Mouse (Mus musculus) embryonic facial prominence, embryonic 14.5 days (tissue): ENCODE data around the gene Evx2. TPM values are rescaled to one million over a fixed set of nuclear protein-coding genes. Genes with fewer than 3 reads are reported as not detected.

Experiments used
- ATAC-seq: fragments of 200-750 bp; cut with Nextera tagmentation; 2 replicates; pipeline ENCODE4 v1.8.0; 2017; ENCODE audit warnings: low read depth, moderate number of reproducible peaks, moderate TSS enrichment
- DNase-seq: peaks from one replicate; pipeline ENCODE4 v3.0.0-alpha.2; 2015; ENCODE audit warnings: low spot score
- H3K27ac ChIP-seq: fragments of 300-500 bp; sonication (generic); replicated peaks from 2 replicates; pipeline ENCODE4 v1.5.1; 2014; ENCODE audit warnings: low read depth, mild to moderate bottlenecking, low read length, moderate library complexity
- H3K27me3 ChIP-seq: fragments of 300-500 bp; sonication (generic); replicated peaks from 2 replicates; pipeline ENCODE4 v1.6.1; 2014; ENCODE audit warnings: low read length; ENCODE audit not compliant: control insufficient read depth, insufficient read depth
- H3K36me3 ChIP-seq: fragments of 300-500 bp; sonication (generic); 2 replicates; pipeline ENCODE4 v1.6.1; 2014; ENCODE audit warnings: low read length, mixed read lengths; ENCODE audit not compliant: control insufficient read depth, insufficient read depth
- H3K4me1 ChIP-seq: fragments of 300-500 bp; sonication (generic); 2 replicates; pipeline ENCODE4 v1.6.1; 2014; ENCODE audit warnings: antibody characterized with exemption, low read length; ENCODE audit not compliant: control insufficient read depth, insufficient read depth
- H3K4me2 ChIP-seq: fragments of 300-500 bp; sonication (generic); 2 replicates; pipeline ENCODE4 v1.6.1; 2014; ENCODE audit warnings: low read depth, mild to moderate bottlenecking, low read length, moderate library complexity, mixed read lengths
- H3K4me3 ChIP-seq: fragments of 300-500 bp; sonication (generic); 2 replicates; pipeline ENCODE4 v1.5.1; 2014; ENCODE audit warnings: low read depth, mild to moderate bottlenecking, low read length
- H3K9ac ChIP-seq: fragments of 300-500 bp; sonication (generic); 2 replicates; pipeline ENCODE4 v1.6.1; 2014; ENCODE audit warnings: low read depth, mild to moderate bottlenecking, low read length, moderate library complexity, mixed read lengths
- H3K9me3 ChIP-seq: fragments of 300-500 bp; sonication (generic); 2 replicates; pipeline ENCODE4 v1.6.1; 2016; ENCODE audit warnings: low read length; ENCODE audit not compliant: control insufficient read depth
- WGBS: fragments of 180-500 bp; shearing (Covaris S2); extraction: QIAGEN DNeasy Blood & Tissue Kit; methylation state at CpG from one replicate; pipeline ENCODE4 v1.1.7; 2014; 5-methylcytosine and 5-hydroxymethylcytosine counted together
- polyA plus RNA-seq: library from polyadenylated mRNA; unstranded; fragments of >200 nt; fragmentation: Nextera tagmentation; extraction: Ambion mirVana; gene quantifications from 2 replicates; pipeline ENCODE4 v1.2.1, GENCODE M21; 2014

Evx2 gene
- polyA plus RNA-seq, 1 experiment from 2014 or later, result not detected

DNA sequence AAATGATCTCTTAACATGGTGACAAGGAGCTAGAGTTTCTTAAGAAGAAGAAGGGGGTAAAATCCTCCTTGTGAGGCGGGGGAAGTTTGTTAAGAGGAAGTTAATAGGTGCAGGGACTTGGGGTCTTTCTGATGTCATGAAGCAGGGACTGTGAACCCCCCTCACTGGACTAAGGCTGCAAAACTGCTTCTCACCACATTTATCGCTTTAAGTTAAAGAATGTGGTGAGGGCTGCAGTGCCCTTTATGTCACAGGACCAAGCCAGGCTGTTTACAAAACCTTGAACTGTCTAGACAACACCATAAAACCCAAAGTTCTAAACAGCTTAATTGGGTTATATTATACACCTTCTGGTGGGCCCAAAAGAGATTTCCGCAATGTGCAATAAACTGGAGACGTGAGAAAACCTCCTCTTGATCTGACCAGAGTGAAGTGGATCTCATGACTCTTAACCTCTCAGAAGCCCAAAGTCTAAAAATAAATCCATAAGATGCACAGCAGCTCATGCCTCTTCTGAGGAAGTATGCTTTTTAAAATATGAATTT is 25.8 kb upstream of the Evx2 start:
- H3K4me2 ChIP-seq, result no peak overlapping the region
- peaks cover 99% of the 10 kb centered on the region for H3K27me3 ChIP-seq

GRCm38 (mm10) chr2:74684106-74684505 is 24.7 kb upstream of the Evx2 start:
- no peak for DNase-seq
- Histone ChIP-seq H3K4me2 (no peak overlapping the region), H3K27ac (no peak overlapping the region), H3K9me3 (no peaks in the 10 kb centered on the region), H3K4me1 (0 out of 2 replicates have a peak, but pooled peaks cover 4% of the 10 kb centered on the region), H3K4me3 (no peak overlapping the region), H3K36me3 (no peaks in the 10 kb centered on the region), H3K27me3 (peaks cover 99% of the 10 kb centered on the region), H3K9ac (no peak overlapping the region)
- ATAC-seq, result no peak
- 1% methylated on average over 12 of the region's 12 CpGs for WGBS

More for the DNA sequence above, 25.8 kb upstream of the Evx2 start:
- Histone ChIP-seq H3K4me1 (0 out of 2 replicates have a peak, but pooled peaks cover 4% of the 10 kb centered on the region), H3K9me3 (no peaks in the 10 kb centered on the region), H3K36me3 (no peaks in the 10 kb centered on the region), H3K9ac (no peak overlapping the region), H3K4me3 (no peak overlapping the region), H3K27ac (no peak overlapping the region)
- no peak for DNase-seq
- no peak for ATAC-seq
- 8% methylated on average over 4 of the region's 4 CpGs for WGBS

- Histone ChIP-seq H3K4me3 (no peak overlapping the region), H3K4me1 (0 out of 2 replicates have a peak, but pooled peaks cover 4% of the 10 kb centered on the region), H3K27me3 (peaks cover 99% of the 10 kb centered on the region), H3K4me2 (no peak overlapping the region), H3K9ac (no peak overlapping the region), H3K36me3 (no peaks in the 10 kb centered on the region), H3K27ac (no peak overlapping the region), H3K9me3 (no peaks in the 10 kb centered on the region)
- DNase-seq (no peak), ATAC-seq (no peak)
- WGBS, result 2% methylated on average over 18 of the region's 18 CpGs
Observed at GRCm38 (mm10) chr2:74683471-74683951, 24.2 kb upstream of the Evx2 start.

GRCm38 (mm10) chr2:74682796-74683195 is 23.4 kb upstream of the Evx2 start:
- WGBS, result 1% methylated on average over 25 of the region's 51 CpGs
- H3K27ac ChIP-seq, result no peak overlapping the region
- DNase-seq, result no peak

DNA sequence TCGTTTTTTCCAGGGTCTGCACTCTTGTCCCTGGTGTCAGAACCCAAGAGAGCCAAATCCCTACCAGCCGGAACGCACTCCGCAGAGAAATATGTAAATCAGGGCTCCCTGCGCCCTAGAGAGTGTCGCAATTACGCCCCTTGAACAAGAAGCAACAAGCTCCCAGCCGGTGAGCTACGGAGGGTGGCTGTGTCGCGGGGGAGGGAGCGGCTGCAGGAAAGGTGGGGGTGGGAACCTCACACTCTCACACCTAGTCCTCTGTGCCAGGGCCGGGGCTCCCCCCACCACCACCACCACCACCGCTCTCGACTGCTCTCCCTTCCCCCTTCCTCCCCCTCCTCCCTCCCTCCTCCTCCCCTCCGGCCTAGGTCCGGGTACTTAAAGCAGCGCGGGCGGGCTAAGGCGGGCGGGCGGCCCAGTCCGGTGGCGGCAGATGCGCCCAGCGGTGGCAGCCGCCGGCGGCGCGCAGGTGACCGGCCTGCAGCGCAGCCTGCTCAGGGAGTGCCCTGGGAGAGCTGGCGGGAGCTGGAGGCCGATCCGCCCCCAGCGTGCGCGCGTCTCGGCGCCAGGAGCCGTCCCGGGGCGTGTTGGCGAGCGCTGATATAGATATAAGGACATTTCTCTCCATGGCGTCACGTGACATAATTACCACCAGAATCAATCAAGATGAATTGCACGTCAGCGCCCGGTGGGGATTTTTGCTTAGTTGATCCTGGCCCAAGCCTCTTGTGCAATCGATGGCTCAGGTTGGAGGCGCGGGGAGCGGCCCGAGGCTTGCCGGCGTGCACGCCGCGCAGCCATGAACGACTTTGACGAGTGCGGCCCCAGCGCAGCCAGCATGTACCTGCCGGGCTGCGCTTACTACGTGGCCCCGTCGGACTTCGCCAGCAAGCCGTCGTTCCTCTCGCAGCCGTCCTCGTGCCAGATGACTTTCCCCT is 22.5 kb upstream of the Evx2 start:
- Histone ChIP-seq H3K4me1 (0 out of 2 replicates have a peak, but pooled peaks cover 4% of the 10 kb centered on the region), H3K9ac (no peak overlapping the region), H3K4me3 (peak overlapping the region; percentile 28), H3K27ac (no peak overlapping the region), H3K36me3 (no peaks in the 10 kb centered on the region), H3K27me3 (peaks cover 99% of the 10 kb centered on the region), H3K4me2 (peak overlapping the region; percentile 46), H3K9me3 (no peaks in the 10 kb centered on the region)
- 2% methylated on average over 63 of the region's 78 CpGs for WGBS
- ATAC-seq (no peak), DNase-seq (no peak)

More at GRCm38 (mm10) chr2:74682796-74683195, 23.4 kb upstream of the Evx2 start:
- Histone ChIP-seq H3K27me3 (peaks cover 99% of the 10 kb centered on the region), H3K9me3 (no peaks in the 10 kb centered on the region), H3K4me3 (peak overlapping the region; percentile 28), H3K9ac (no peak overlapping the region), H3K4me1 (0 out of 2 replicates have a peak, but pooled peaks cover 4% of the 10 kb centered on the region), H3K4me2 (peak overlapping the region; percentile 46), H3K36me3 (no peaks in the 10 kb centered on the region)
- ATAC-seq, result no peak

GRCm38 (mm10) chr2:74680561-74681398 is 21.4 kb upstream of the Evx2 start:
- 3% methylated on average over 21 of the region's 21 CpGs for WGBS
- ATAC-seq, result no peak

DNA sequence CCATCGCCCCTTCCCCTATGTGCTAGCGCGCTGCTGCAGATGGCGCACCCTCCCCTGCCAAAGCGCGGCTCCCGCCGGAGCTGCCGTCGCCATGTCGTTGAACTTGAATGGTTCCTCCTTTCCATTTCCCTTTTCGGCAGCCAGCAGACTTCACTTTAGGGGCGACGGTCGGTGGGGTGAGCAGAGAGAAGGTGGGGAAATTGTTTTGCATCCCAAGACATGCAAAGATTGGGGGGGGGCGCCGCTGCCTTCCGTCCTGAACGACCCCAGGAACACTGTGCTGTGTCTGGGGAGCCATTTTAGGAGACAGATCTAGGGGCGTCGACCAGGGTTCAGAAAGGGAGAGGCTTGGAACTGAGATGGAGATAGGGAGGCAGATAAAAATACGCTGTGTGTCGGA is 20.6 kb upstream of the Evx2 start:
- no peak overlapping the region for H3K27ac ChIP-seq

More at GRCm38 (mm10) chr2:74680561-74681398, 21.4 kb upstream of the Evx2 start:
- DNase-seq, result no peak
- no peak overlapping the region for H3K4me2 ChIP-seq
- H3K27ac ChIP-seq, result no peak overlapping the region
- no peak overlapping the region for H3K4me3 ChIP-seq
- no peaks in the 10 kb centered on the region for H3K36me3 ChIP-seq
- H3K9ac ChIP-seq, result no peak overlapping the region
- H3K27me3 ChIP-seq, result peaks cover 100% of the 10 kb centered on the region
- H3K4me1 ChIP-seq, result 0 out of 2 replicates have a peak, but pooled peaks cover 4% of the 10 kb centered on the region
- H3K9me3 ChIP-seq, result no peaks in the 10 kb centered on the region

DNA sequence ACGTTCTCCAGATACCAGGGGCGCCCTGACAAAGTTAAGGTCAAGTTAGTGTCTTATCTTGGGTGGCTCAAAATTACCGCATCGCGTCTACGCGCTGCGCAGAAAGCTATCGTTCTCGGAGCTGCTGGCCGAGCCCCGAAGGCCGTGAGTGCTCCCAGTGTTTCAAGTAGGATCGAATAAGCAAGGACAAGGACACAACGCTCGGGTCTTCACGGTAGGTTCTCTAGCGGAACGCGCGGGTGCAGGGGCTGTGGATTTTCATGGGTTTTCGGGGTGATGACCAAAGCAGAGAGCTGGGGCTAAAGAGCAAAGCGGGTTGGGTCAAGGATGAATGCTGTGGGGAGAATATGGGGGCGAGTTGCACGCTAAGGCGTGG is 20.2 kb upstream of the Evx2 start:
- H3K4me3 ChIP-seq, result 0 out of 2 replicates have a peak overlapping the region, but pooled peaks have one; percentile 3
- H3K27me3 ChIP-seq, result peaks cover 100% of the 10 kb centered on the region
- H3K36me3 ChIP-seq, result no peaks in the 10 kb centered on the region
- H3K9ac ChIP-seq, result no peak overlapping the region
- ATAC-seq (no peak), DNase-seq (no peak)
- no peaks in the 10 kb centered on the region for H3K9me3 ChIP-seq
- under 1% methylated on average over 26 of the region's 26 CpGs for WGBS
- H3K4me1 ChIP-seq, result 0 out of 2 replicates have a peak, but pooled peaks cover 4% of the 10 kb centered on the region
- H3K27ac ChIP-seq, result no peak overlapping the region
- no peak overlapping the region for H3K4me2 ChIP-seq

More for the DNA sequence above, 20.6 kb upstream of the Evx2 start:
- Histone ChIP-seq H3K4me2 (no peak overlapping the region), H3K9ac (no peak overlapping the region), H3K9me3 (no peaks in the 10 kb centered on the region), H3K4me3 (no peak overlapping the region), H3K27me3 (peaks cover 100% of the 10 kb centered on the region), H3K36me3 (no peaks in the 10 kb centered on the region), H3K4me1 (0 out of 2 replicates have a peak, but pooled peaks cover 4% of the 10 kb centered on the region)
- WGBS, result under 1% methylated on average over 23 of the region's 23 CpGs
- no peak for DNase-seq
- ATAC-seq, result no peak
